Mouse (Mus musculus) kidney, adult 11 months (tissue): ENCODE measurements around the gene Dnajc17.

Experiments
- DNase-seq: peaks from one replicate; pipeline ENCODE4 v3.0.0; 2022

Gene Dnajc17

GRCm38 (mm10) chr2:119208344-119209175 is at the start of gene Dnajc17, which contains the start of gene Zfyve19:
Dnajc17 (minus strand) TSS chr2:119208795.
Zfyve19 (plus strand) TSS chr2:119208617.
- DNase-seq: peak; percentile 96

GRCm38 (mm10) chr2:119254976-119255375 is 46.4 kb upstream of the Dnajc17 start:
- no peak for DNase-seq

- DNase-seq: peak; percentile 91
These were observed 42.4 kb upstream of the Dnajc17 start for GRCm38 (mm10) chr2:119250826-119251478.

- DNase-seq: no peak
These were observed 41.8 kb upstream of the Dnajc17 start for GRCm38 (mm10) chr2:119250377-119250776.

- DNase-seq: peak; percentile 52
These were observed 41.0 kb upstream of the Dnajc17 start for GRCm38 (mm10) chr2:119249592-119250061.

- DNase-seq: no peak
These were observed 39.3 kb upstream of the Dnajc17 start for GRCm38 (mm10) chr2:119247904-119248303.

- DNase-seq: no peak
These were observed 36.7 kb upstream of the Dnajc17 start for GRCm38 (mm10) chr2:119245246-119245645.

GRCm38 (mm10) chr2:119242548-119242947 is 34.0 kb upstream of the Dnajc17 start:
- DNase-seq: peak; percentile 83

GRCm38 (mm10) chr2:119240819-119241186 is 32.2 kb upstream of the Dnajc17 start:
- no peak for DNase-seq

- DNase-seq: peak; percentile 30
These were observed 31.7 kb upstream of the Dnajc17 start for GRCm38 (mm10) chr2:119240075-119240818.

- DNase-seq: peak; percentile 78
These were observed 30.1 kb upstream of the Dnajc17 start for GRCm38 (mm10) chr2:119238671-119239070.

GRCm38 (mm10) chr2:119237871-119238220 is 29.3 kb upstream of the Dnajc17 start:
- no peak for DNase-seq

- DNase-seq: peak; percentile 79
These were observed 28.7 kb upstream of the Dnajc17 start, which contains the start of gene Spint1 for GRCm38 (mm10) chr2:119237210-119237870. Spint1 (plus strand) TSS chr2:119237362.

- DNase-seq: no peak
These were observed 28.2 kb upstream of the Dnajc17 start for GRCm38 (mm10) chr2:119236682-119237209.

GRCm38 (mm10) chr2:119229775-119230704 is 21.4 kb upstream of the Dnajc17 start, which contains the start of gene Ppp1r14d:
Ppp1r14d (minus strand) TSS chr2:119229906.
- peak; percentile 56 for DNase-seq

GRCm38 (mm10) chr2:119209176-119209507 is 547 bp upstream of the Dnajc17 start:
- DNase-seq: no peak

GRCm38 (mm10) chr2:119207961-119208343 is 643 bp downstream of the Dnajc17 start:
- peak; percentile 15 for DNase-seq

GRCm38 (mm10) chr2:119203871-119204460 is 4.6 kb downstream of the Dnajc17 start:
- DNase-seq: no peak

GRCm38 (mm10) chr2:119202914-119203453 is 5.6 kb downstream of the Dnajc17 start:
- no peak for DNase-seq

- DNase-seq: no peak
These were observed 9.7 kb downstream of the Dnajc17 start for GRCm38 (mm10) chr2:119198934-119199333.

- DNase-seq: no peak
These were observed 10.5 kb downstream of the Dnajc17 start for GRCm38 (mm10) chr2:119198049-119198448.
